ENCODE assay signal across 9 mouse cellular contexts in genomic region chr7:132337268-132337917, GRCm38 (mm10). TPM values are rescaled to one million over a fixed set of nuclear protein-coding genes. Genes with fewer than 3 reads are reported as not detected.
DNase-seq lines count a peak whose midpoint lies in the region; ATAC-seq and TF ChIP-seq lines count a peak whose summit lies in the region.
"Had no signal": no experiment of that assay in that cellular context is flagged by ENCODE, and none has a peak within 500 bp of the region (broad histone marks: within the 10 kb centered on the region; RNA-seq: fewer than 3 reads in every experiment).

No protein-coding gene starts in this region.

- H3K36me3 ChIP-seq in heart, embryonic 10.5 days = no peaks in the 10 kb centered on the region
- no peaks in the 10 kb centered on the region for H3K36me3 ChIP-seq in lung, embryonic 14.5 days (ENCODE audit: insufficient read depth)
- H3K36me3 ChIP-seq in embryonic facial prominence, embryonic 13.5 days = no peaks in the 10 kb centered on the region
- H3K36me3 ChIP-seq in limb, embryonic 15.5 days = no peaks in the 10 kb centered on the region

- H3K4me1 ChIP-seq in heart, embryonic 10.5 days = peaks cover 26% of the 10 kb centered on the region
- H3K4me1 ChIP-seq in lung, embryonic 14.5 days (ENCODE audit: insufficient read depth) = peaks cover 11% of the 10 kb centered on the region
- H3K4me1 ChIP-seq in embryonic facial prominence, embryonic 13.5 days = peaks cover 19% of the 10 kb centered on the region
- peaks cover 15% of the 10 kb centered on the region for H3K4me1 ChIP-seq in limb, embryonic 15.5 days

- no peak for DNase-seq in heart, embryonic 10.5 days (ENCODE audit: low spot score)
- no peak for DNase-seq in heart, adult 9 months (ENCODE audit: low spot score in 2 of 2)
- DNase-seq in lung, embryonic 14.5 days = peak; percentile 33
- DNase-seq in lung, postnatal 36 days = no peak
- no peak for DNase-seq in cerebellum, adult 8-10 months
- DNase-seq in layer of hippocampus, postnatal 36 days = no peak
- DNase-seq: cerebellum, postnatal 14 days had no signal

- peaks cover 7% of the 10 kb centered on the region; the same call in 1 of the 2 replicates for H3K27me3 ChIP-seq in heart, embryonic 10.5 days (ENCODE audit: insufficient read depth, poor library complexity, severe bottlenecking)
- no peaks in the 10 kb centered on the region for H3K27me3 ChIP-seq in lung, embryonic 14.5 days (ENCODE audit: insufficient read depth, low read length)
- H3K27me3 ChIP-seq in embryonic facial prominence, embryonic 13.5 days = no peaks in the 10 kb centered on the region
- no peaks in the 10 kb centered on the region for H3K27me3 ChIP-seq in limb, embryonic 15.5 days

- H3K27ac ChIP-seq in heart, embryonic 10.5 days = peak overlapping the region; percentile 42; the same call in 1 of the 2 replicates
- peak overlapping the region; percentile 19; the same call in 1 of the 2 replicates for H3K27ac ChIP-seq in lung, embryonic 14.5 days (ENCODE audit: low read depth)
- H3K27ac ChIP-seq in embryonic facial prominence, embryonic 13.5 days = peak overlapping the region; percentile 28; the same call in 1 of the 2 replicates
- H3K27ac ChIP-seq in limb, embryonic 15.5 days = peak overlapping the region; percentile 34; the same call in 1 of the 2 replicates

- ATAC-seq in lung, embryonic 14.5 days (ENCODE audit: insufficient read depth) = peak; percentile 54; the same call in 1 of the 2 replicates
- ATAC-seq in embryonic facial prominence, embryonic 13.5 days (ENCODE audit: insufficient number of reproducible peaks, insufficient read depth, low FRiP score, low TSS enrichment, low read depth) = no peak
- no peak for ATAC-seq in limb, embryonic 15.5 days (ENCODE audit: insufficient number of reproducible peaks, low FRiP score, low TSS enrichment, low read depth)

- H3K9me3 ChIP-seq in heart, embryonic 10.5 days = no peaks in the 10 kb centered on the region
- no peaks in the 10 kb centered on the region for H3K9me3 ChIP-seq in lung, embryonic 14.5 days (ENCODE audit: low read depth, low read length)
- H3K9me3 ChIP-seq in embryonic facial prominence, embryonic 13.5 days = no peaks in the 10 kb centered on the region
- no peaks in the 10 kb centered on the region for H3K9me3 ChIP-seq in limb, embryonic 15.5 days

- H3K4me2 ChIP-seq in lung, embryonic 14.5 days = no peak overlapping the region
- H3K4me2 ChIP-seq in embryonic facial prominence, embryonic 13.5 days = no peak overlapping the region
- no peak overlapping the region for H3K4me2 ChIP-seq in limb, embryonic 15.5 days

- no peak overlapping the region for H3K4me3 ChIP-seq in heart, embryonic 10.5 days
- no peak overlapping the region for H3K4me3 ChIP-seq in lung, embryonic 14.5 days (ENCODE audit: low read depth, low read length)
- no peak overlapping the region for H3K4me3 ChIP-seq in embryonic facial prominence, embryonic 13.5 days
- no peak overlapping the region for H3K4me3 ChIP-seq in limb, embryonic 15.5 days

- TF ChIP-seq CTCF in lung, embryonic 14.5 days (IDR thresholded peaks at IDR 0.05; ENCODE audit: low read depth) = no peak

- 81% methylated on average over 11 of the region's 11 CpGs for WGBS in heart, embryonic 10.5 days
- 53% methylated on average over 11 of the region's 11 CpGs for WGBS in lung, embryonic 14.5 days
- WGBS in embryonic facial prominence, embryonic 13.5 days = 64% methylated on average over 11 of the region's 11 CpGs
- 66% methylated on average over 11 of the region's 11 CpGs for WGBS in limb, embryonic 15.5 days

- H3K9ac ChIP-seq in lung, embryonic 14.5 days = no peak overlapping the region
- H3K9ac ChIP-seq in embryonic facial prominence, embryonic 13.5 days = no peak overlapping the region
- H3K9ac ChIP-seq in limb, embryonic 15.5 days = no peak overlapping the region

RNA-seq across cellular contexts. Expression of gene Chst15, which starts 20.4 kb away (rescaled TPM):
- 3.3 and 7.6 TPM in 2 replicates for polyA plus RNA-seq in heart, embryonic 10.5 days (2016; fragmentation: Nextera tagmentation; extraction: Ambion mirVana)
- polyA plus RNA-seq in lung, embryonic 14.5 days (2014; fragmentation: Nextera tagmentation; extraction: Ambion mirVana) = 17.1 and 18.3 TPM in 2 replicates
- 30.2 and 30.4 TPM in 2 replicates for polyA plus RNA-seq in embryonic facial prominence, embryonic 13.5 days (2015; fragmentation: Nextera tagmentation; extraction: Ambion mirVana)
- 22.4 and 24.9 TPM in 2 replicates for polyA plus RNA-seq in limb, embryonic 15.5 days (2015; fragmentation: Nextera tagmentation; extraction: Ambion mirVana)
- total RNA-seq in layer of hippocampus, postnatal 36 days (2021) = 10 to 100 TPM; 43.2 to 43.4 TPM
